Mouse (Mus musculus) embryonic facial prominence, embryonic 13.5 days (tissue): Measurements from ENCODE around the gene Hist2h2ab. TPM values are rescaled to one million over a fixed set of nuclear protein-coding genes. Genes with fewer than 3 reads are reported as not detected.
A peak's percentile ranks its signal among the peaks of the same experiment; 100 is the strongest.
"Not testable (repeated sequence)": the region's sequence is repeated elsewhere in the genome, so short reads cannot be mapped to it uniquely, and the experiment has no call there.

Experiments used
- ATAC-seq: fragments of 200-750 bp; cut with Nextera tagmentation; 2 replicates; pipeline ENCODE4 v1.8.0; 2017; ENCODE audit warnings: low read depth; ENCODE audit not compliant: insufficient number of reproducible peaks, insufficient read depth, low FRiP score, low TSS enrichment
- H3K27ac ChIP-seq: fragments of 300-500 bp; sonication (generic); 2 replicates; pipeline ENCODE4 v1.5.1; 2015; ENCODE audit warnings: moderate library complexity, mild to moderate bottlenecking, inconsistent platforms
- H3K27me3 ChIP-seq: fragments of 300-500 bp; sonication (generic); 2 replicates; pipeline ENCODE4 v1.6.1; 2015; ENCODE audit warnings: mild to moderate bottlenecking, inconsistent platforms
- H3K36me3 ChIP-seq: fragments of 300-500 bp; sonication (generic); 2 replicates; pipeline ENCODE4 v1.6.1; 2015; ENCODE audit warnings: mild to moderate bottlenecking, inconsistent platforms
- H3K4me1 ChIP-seq: fragments of 300-500 bp; sonication (generic); 2 replicates; pipeline ENCODE4 v1.6.1; 2015; ENCODE audit warnings: inconsistent platforms
- H3K4me2 ChIP-seq: fragments of 300-500 bp; sonication (generic); 2 replicates; pipeline ENCODE4 v1.6.1; 2015; ENCODE audit warnings: moderate library complexity, mild to moderate bottlenecking, inconsistent platforms
- H3K4me3 ChIP-seq: fragments of 300-500 bp; sonication (generic); 2 replicates; pipeline ENCODE4 v1.5.1; 2015; ENCODE audit warnings: mild to moderate bottlenecking, inconsistent platforms
- H3K9ac ChIP-seq: fragments of 300-500 bp; sonication (generic); 2 replicates; pipeline ENCODE4 v1.6.1; 2015; ENCODE audit warnings: mild to moderate bottlenecking, inconsistent platforms
- H3K9me3 ChIP-seq: fragments of 300-500 bp; sonication (generic); 2 replicates; pipeline ENCODE4 v1.6.1; 2016; ENCODE audit warnings: inconsistent platforms
- WGBS: fragments of 180-500 bp; shearing (Covaris S2); methylation state at CpG from one replicate; pipeline ENCODE4 v1.1.7; 2015; ENCODE audit warnings: mixed read lengths; 5-methylcytosine and 5-hydroxymethylcytosine counted together
- microRNA-seq: library from miRNA; unstranded; fragments of <30 nt; microRNA quantifications from one replicate; pipeline ENCODE4, GENCODE M21; 2016
- polyA plus RNA-seq: library from polyadenylated mRNA; unstranded; fragments of >200 nt; fragmentation: Nextera tagmentation; extraction: Ambion mirVana; gene quantifications from 2 replicates; pipeline ENCODE4 v1.2.1, GENCODE M21; 2015

Hist2h2ab gene
- polyA plus RNA-seq, 1 experiment from 2014 or later, result 1.7 TPM

- H3K36me3 ChIP-seq, result no peaks in the 10 kb centered on the region
- H3K9me3 ChIP-seq, result no peaks in the 10 kb centered on the region
- no peak overlapping the region for H3K4me3 ChIP-seq
- H3K27ac ChIP-seq, result peak overlapping the region; percentile 97
- 69% methylated on average over 4 of the region's 4 CpGs for WGBS
- ATAC-seq, result no peak
- no peaks in the 10 kb centered on the region for H3K27me3 ChIP-seq
- H3K4me1 ChIP-seq, result peaks cover 33% of the 10 kb centered on the region
- peak overlapping the region; percentile 87 for H3K4me2 ChIP-seq
- H3K9ac ChIP-seq, result no peak overlapping the region
Observed at GRCm38 (mm10) chr3:96267541-96267940, 47.9 kb downstream of the Hist2h2ab start.

GRCm38 (mm10) chr3:96268051-96268775 is 48.5 kb downstream of the Hist2h2ab start, which contains the start of gene Hist2h3b:
Gene Hist2h3b, plus strand, starts transcription at chr3:96268654.
- no peaks in the 10 kb centered on the region for H3K9me3 ChIP-seq
- peak within 1 kb of the TSS; percentile 97 for H3K27ac ChIP-seq
- peak; percentile 62; the same call in 1 of the 2 replicates for ATAC-seq
- H3K9ac ChIP-seq, result peak within 1 kb of the TSS; percentile 83
- peaks cover 32% of the 10 kb centered on the region for H3K4me1 ChIP-seq
- no peaks in the 10 kb centered on the region for H3K36me3 ChIP-seq
- 21% methylated on average over 30 of the region's 30 CpGs for WGBS
- peak within 1 kb of the TSS; percentile 87 for H3K4me2 ChIP-seq
- H3K4me3 ChIP-seq, result peak within 1 kb of the TSS; percentile 57
- H3K27me3 ChIP-seq, result no peaks in the 10 kb centered on the region

GRCm38 (mm10) chr3:96268776-96269378 is 49.2 kb downstream of the Hist2h2ab start:
- Histone ChIP-seq H3K4me2 (peak overlapping the region; percentile 87), H3K4me1 (peaks cover 31% of the 10 kb centered on the region), H3K9ac (peak overlapping the region; percentile 83), H3K4me3 (peak overlapping the region; percentile 57), H3K27ac (peak overlapping the region; percentile 97)
- not testable (repeated sequence) for H3K36me3 ChIP-seq, H3K27me3 ChIP-seq, H3K9me3 ChIP-seq
- 0% methylated on average over 20 of the region's 44 CpGs for WGBS
- ATAC-seq, result peak; percentile 8; the same call in 1 of the 2 replicates

Small RNA genes lying within 50 kb of the gene (microRNA-seq; reads per million reads assigned to microRNA genes)
- gene Gm44492, result not detected
- gene Gm47311, result not detected
- not detected for gene Gm47313

Other genes starting within 250 kb of the Hist2h2ab start
- 41.2 and 47.7 TPM in 2 replicates for gene Plekho1, start 223.9 kb upstream of the Hist2h2ab start, polyA plus RNA-seq
- 41.1 and 55.4 TPM in 2 replicates for gene Vps45, start 161.4 kb upstream of the Hist2h2ab start, polyA plus RNA-seq
- 20.8 and 23.8 TPM in 2 replicates for gene Otud7b, start 115.3 kb upstream of the Hist2h2ab start, polyA plus RNA-seq
- gene Mtmr11, start 57.9 kb upstream of the Hist2h2ab start, polyA plus RNA-seq, result 37.3 and 38.2 TPM in 2 replicates
- 163 and 184 TPM in 2 replicates for gene Sf3b4, start 47.5 kb upstream of the Hist2h2ab start, polyA plus RNA-seq
- gene Sv2a, start 38.7 kb upstream of the Hist2h2ab start, polyA plus RNA-seq, result 7.6 and 8.7 TPM in 2 replicates
- 46.6 and 55.0 TPM in 2 replicates for gene Bola1, start 156 bp upstream of the Hist2h2ab start, polyA plus RNA-seq
- 13.2 and 14.1 TPM in 2 replicates for gene Hist2h2ac, start 1.0 kb downstream of the Hist2h2ab start, polyA plus RNA-seq
- gene Hist2h2be, start 1.3 kb downstream of the Hist2h2ab start, polyA plus RNA-seq, result 8.7 and 12.0 TPM in 2 replicates
- 6.4 and 10.0 TPM in 2 replicates for gene Hist2h3c2, start 19.3 kb downstream of the Hist2h2ab start, polyA plus RNA-seq
- 52.8 and 67.0 TPM in 2 replicates for gene Hist2h2aa2, start 20.4 kb downstream of the Hist2h2ab start, polyA plus RNA-seq
- 14.9 and 20.9 TPM in 2 replicates for gene Hist2h2aa1, start 25.6 kb downstream of the Hist2h2ab start, polyA plus RNA-seq
- 1.5 TPM in 1 of 2 replicates, not detected in the other for gene Hist2h3c1, start 26.8 kb downstream of the Hist2h2ab start, polyA plus RNA-seq
- gene Hist2h4, start 43.4 kb downstream of the Hist2h2ab start, polyA plus RNA-seq, result 11.2 and 12.5 TPM in 2 replicates
- 80.9 and 96.2 TPM in 2 replicates for gene Hist2h3b, start 48.8 kb downstream of the Hist2h2ab start, polyA plus RNA-seq
- 13.8 and 13.9 TPM in 2 replicates for gene Hist2h2bb, start 49.9 kb downstream of the Hist2h2ab start, polyA plus RNA-seq
- 2.1 and 2.7 TPM in 2 replicates for gene Fcgr1, start 74.1 kb downstream of the Hist2h2ab start, polyA plus RNA-seq
- 0.20 TPM in 1 of 2 replicates, not detected in the other for gene BC107364, start 232.4 kb downstream of the Hist2h2ab start, polyA plus RNA-seq